Mouse (Mus musculus) G1E (cell line): ENCODE results near the gene Slc29a4.

Experiments used
- CTCF ChIP-seq: IDR thresholded peaks from 2 replicates; pipeline ENCODE4 v1.5.1; 2012; ENCODE audit warnings: low read depth, low read length, inconsistent platforms, mixed read lengths
- GATA1 ChIP-seq: IDR thresholded peaks from 2 replicates; pipeline ENCODE4 v1.6.1; 2012; ENCODE audit warnings: borderline replicate concordance, low read length, inconsistent platforms, mixed read lengths
- GATA2 ChIP-seq: IDR thresholded peaks from 2 replicates; pipeline ENCODE4 v1.6.1; 2012; ENCODE audit warnings: low read depth, low read length, inconsistent platforms, borderline replicate concordance
- POLR2AphosphoS5 ChIP-seq: IDR thresholded peaks from 2 replicates; pipeline ENCODE4 v1.6.1; 2012; ENCODE audit warnings: low read depth, low read length, inconsistent platforms; ENCODE audit not compliant: insufficient replicate concordance
- TAL1 ChIP-seq: conservative IDR thresholded peaks from 2 replicates; pipeline ENCODE4 v1.6.1; 2012; ENCODE audit warnings: low read depth, low read length, inconsistent platforms, mixed read lengths

- TF ChIP-seq CTCF = no peak
- no peak for TF ChIP-seq GATA1
- no peak for TF ChIP-seq POLR2AphosphoS5
- TF ChIP-seq TAL1 = peak; percentile 10; the same call in 1 of the 2 replicates
- no peak for TF ChIP-seq GATA2
Measured at GRCm38 (mm10) chr5:142679065-142679464, 13.2 kb upstream of the Slc29a4 start.
